Mouse (Mus musculus): ENCODE data around the gene Herc3. TPM values are rescaled to one million over a fixed set of nuclear protein-coding genes. Genes with fewer than 3 reads are reported as not detected.

Gene Herc3
- polyA plus RNA-seq, 1 experiment from 2014 or later = 13.5 TPM

DNA sequence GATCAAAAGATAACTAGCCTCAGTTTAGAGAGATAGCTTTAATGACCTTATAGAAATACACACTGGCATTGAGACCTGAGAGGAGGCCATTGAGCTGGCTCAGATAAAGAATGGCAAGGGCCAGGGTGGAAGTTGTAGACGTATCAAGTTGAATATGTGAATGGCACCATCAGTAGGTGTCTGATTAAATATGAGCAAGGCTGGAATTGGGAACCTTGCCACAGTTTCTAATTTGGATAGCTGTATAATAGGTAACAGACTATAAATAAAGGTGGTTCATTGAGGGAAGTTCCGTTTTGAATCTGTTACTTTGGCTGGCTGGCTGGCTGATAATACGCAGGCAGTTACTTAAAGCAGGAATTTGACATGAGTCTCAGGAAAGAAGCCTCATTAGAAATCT is 65.4 kb downstream of the Herc3 start:
- no peak overlapping the region for H3K27ac ChIP-seq (ENCODE audit: low read depth, low read length)
- no peaks in the 10 kb centered on the region for H3K27me3 ChIP-seq (ENCODE audit: control insufficient read depth, insufficient read depth, low read length)
- no peak overlapping the region for H3K4me2 ChIP-seq (ENCODE audit: low read depth, low read length, severe bottlenecking)
- no peaks in the 10 kb centered on the region for H3K36me3 ChIP-seq (ENCODE audit: control insufficient read depth, insufficient read depth, low read length)
- ATAC-seq (replicated peaks; ENCODE audit: low FRiP score) = no peak
- H3K4me3 ChIP-seq (ENCODE audit: low read depth, low read length) = no peak overlapping the region
- no peak overlapping the region for H3K9ac ChIP-seq (ENCODE audit: low read length)
- no peaks in the 10 kb centered on the region for H3K9me3 ChIP-seq (ENCODE audit: control insufficient read depth, low read length)
- DNase-seq (ENCODE audit: low spot score) = no peak
- 79% methylated on average over 3 of the region's 3 CpGs for WGBS
- H3K4me1 ChIP-seq (replicated peaks; ENCODE audit: control insufficient read depth, insufficient read depth, low read length) = no peaks in the 10 kb centered on the region

DNA sequence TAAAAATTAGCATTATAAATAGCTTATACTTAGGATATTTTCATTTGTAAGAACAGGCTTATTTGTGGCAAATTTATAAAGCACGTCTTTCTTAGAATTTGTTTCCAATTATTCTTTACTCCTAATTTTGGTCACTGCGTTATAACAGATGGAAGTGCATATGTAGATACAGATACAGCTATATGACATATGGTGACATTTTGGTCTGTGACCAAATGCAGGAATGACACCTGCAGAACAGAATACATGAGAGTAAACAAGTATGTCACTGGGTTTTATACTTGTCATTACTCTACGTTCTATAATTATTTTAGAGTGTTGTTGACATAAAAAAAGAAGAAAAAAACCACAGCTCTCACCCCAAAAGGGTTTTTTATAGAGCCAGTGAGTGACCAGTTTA is 67.8 kb downstream of the Herc3 start:
- Histone ChIP-seq H3K4me2 (ENCODE audit: low read depth, low read length, severe bottlenecking) (no peak overlapping the region), H3K9me3 (ENCODE audit: control insufficient read depth, low read length) (no peaks in the 10 kb centered on the region), H3K27me3 (ENCODE audit: control insufficient read depth, insufficient read depth, low read length) (no peaks in the 10 kb centered on the region), H3K27ac (ENCODE audit: low read depth, low read length) (no peak overlapping the region), H3K4me3 (ENCODE audit: low read depth, low read length) (no peak overlapping the region), H3K9ac (ENCODE audit: low read length) (no peak overlapping the region), H3K4me1 (replicated peaks; ENCODE audit: control insufficient read depth, insufficient read depth, low read length) (no peaks in the 10 kb centered on the region), H3K36me3 (ENCODE audit: control insufficient read depth, insufficient read depth, low read length) (no peaks in the 10 kb centered on the region)
- DNase-seq (ENCODE audit: low spot score) (no peak), ATAC-seq (replicated peaks; ENCODE audit: low FRiP score) (no peak)
- WGBS = 94% methylated on average over 3 of the region's 3 CpGs

DNA sequence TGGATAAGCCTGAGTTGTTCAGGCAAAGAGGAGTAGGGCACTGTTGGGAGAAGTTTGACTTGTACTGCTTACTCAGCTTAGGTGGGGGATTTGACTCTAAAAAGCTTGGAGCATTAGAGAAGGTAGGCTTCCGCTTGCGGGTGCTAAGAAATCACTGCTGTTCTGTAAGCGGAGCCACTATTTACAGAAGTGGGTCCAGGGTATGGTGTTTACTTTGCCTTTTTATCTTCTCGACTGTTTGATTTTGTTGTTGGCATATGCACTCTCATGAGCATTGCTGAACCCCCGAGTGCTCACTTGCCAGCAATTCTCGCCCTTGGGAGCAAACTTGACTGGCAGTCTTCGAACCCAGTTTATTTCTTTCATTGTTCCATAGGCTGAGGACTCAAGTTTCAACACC is 69.3 kb downstream of the Herc3 start:
- no peak overlapping the region for H3K4me2 ChIP-seq (ENCODE audit: low read depth, low read length, severe bottlenecking)
- H3K27me3 ChIP-seq (ENCODE audit: control insufficient read depth, insufficient read depth, low read length) = no peaks in the 10 kb centered on the region
- no peak overlapping the region for H3K4me3 ChIP-seq (ENCODE audit: low read depth, low read length)
- H3K27ac ChIP-seq (ENCODE audit: low read depth, low read length) = no peak overlapping the region
- WGBS = 91% methylated on average over 7 of the region's 7 CpGs
- DNase-seq (ENCODE audit: low spot score) = no peak
- no peak overlapping the region for H3K9ac ChIP-seq (ENCODE audit: low read length)
- no peaks in the 10 kb centered on the region for H3K9me3 ChIP-seq (ENCODE audit: control insufficient read depth, low read length)
- H3K36me3 ChIP-seq (ENCODE audit: control insufficient read depth, insufficient read depth, low read length) = no peaks in the 10 kb centered on the region
- no peaks in the 10 kb centered on the region for H3K4me1 ChIP-seq (replicated peaks; ENCODE audit: control insufficient read depth, insufficient read depth, low read length)
- no peak for ATAC-seq (replicated peaks; ENCODE audit: low FRiP score)

DNA sequence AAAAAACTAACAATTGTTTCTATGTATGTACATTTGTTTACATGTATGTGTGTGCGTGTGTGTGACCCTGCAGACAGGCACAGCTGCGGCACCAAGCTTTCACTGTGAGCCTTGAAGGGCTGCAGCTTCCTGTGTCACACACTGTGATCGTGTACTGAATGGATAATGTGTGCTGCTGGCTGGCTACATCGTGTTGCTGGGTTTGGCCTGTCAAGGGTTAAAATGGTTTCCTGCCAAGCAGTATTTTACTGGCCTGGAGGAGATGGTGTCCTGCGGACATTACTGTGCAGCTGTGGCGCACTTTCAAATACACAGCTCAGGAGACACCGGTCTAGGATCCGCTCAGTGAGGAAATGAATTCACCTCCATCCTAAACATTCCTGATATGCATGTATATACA is 71.9 kb downstream of the Herc3 start:
- 46% methylated on average over 8 of the region's 8 CpGs for WGBS
- ATAC-seq (replicated peaks; ENCODE audit: low FRiP score) = peak; percentile 76
- no peak overlapping the region for H3K4me3 ChIP-seq (ENCODE audit: low read depth, low read length)
- peaks cover 5% of the 10 kb centered on the region for H3K9me3 ChIP-seq (ENCODE audit: control insufficient read depth, low read length)
- no peak for DNase-seq (ENCODE audit: low spot score)
- no peak overlapping the region for H3K4me2 ChIP-seq (ENCODE audit: low read depth, low read length, severe bottlenecking)
- no peak overlapping the region for H3K9ac ChIP-seq (ENCODE audit: low read length)
- no peaks in the 10 kb centered on the region; the same call in 1 of the 2 replicates for H3K36me3 ChIP-seq (ENCODE audit: control insufficient read depth, insufficient read depth, low read length)
- no peak overlapping the region for H3K27ac ChIP-seq (ENCODE audit: low read depth, low read length)
- no peaks in the 10 kb centered on the region for H3K4me1 ChIP-seq (replicated peaks; ENCODE audit: control insufficient read depth, insufficient read depth, low read length)
- H3K27me3 ChIP-seq (ENCODE audit: control insufficient read depth, insufficient read depth, low read length) = no peaks in the 10 kb centered on the region

DNA sequence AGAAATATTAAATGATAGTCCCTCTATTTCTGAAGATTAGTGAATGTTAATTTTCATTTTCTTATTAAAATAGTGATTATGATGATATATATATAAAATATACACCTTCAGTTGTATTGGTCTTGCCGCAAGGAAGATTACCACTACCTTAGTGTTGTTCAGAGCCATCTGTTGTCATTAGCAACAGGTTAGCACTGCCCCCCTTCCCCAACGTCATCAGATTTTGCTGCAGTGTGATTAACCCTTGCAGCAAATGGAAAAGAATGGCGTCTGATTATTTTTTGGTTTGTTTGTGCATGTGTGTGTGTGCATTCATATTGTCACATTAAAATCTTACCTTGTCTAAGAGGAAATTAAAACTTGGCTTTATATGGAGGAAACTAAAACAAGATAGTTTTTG is 73.3 kb downstream of the Herc3 start:
- 51% methylated on average over 3 of the region's 3 CpGs for WGBS
- Histone ChIP-seq H3K4me2 (ENCODE audit: low read depth, low read length, severe bottlenecking) (no peak overlapping the region), H3K36me3 (ENCODE audit: control insufficient read depth, insufficient read depth, low read length) (no peaks in the 10 kb centered on the region; the same call in 1 of the 2 replicates), H3K9me3 (ENCODE audit: control insufficient read depth, low read length) (peaks cover 5% of the 10 kb centered on the region), H3K9ac (ENCODE audit: low read length) (no peak overlapping the region), H3K27ac (ENCODE audit: low read depth, low read length) (no peak overlapping the region), H3K4me3 (ENCODE audit: low read depth, low read length) (no peak overlapping the region), H3K4me1 (replicated peaks; ENCODE audit: control insufficient read depth, insufficient read depth, low read length) (no peaks in the 10 kb centered on the region), H3K27me3 (ENCODE audit: control insufficient read depth, insufficient read depth, low read length) (no peaks in the 10 kb centered on the region)
- no peak for ATAC-seq (replicated peaks; ENCODE audit: low FRiP score)
- DNase-seq (ENCODE audit: low spot score) = no peak

DNA sequence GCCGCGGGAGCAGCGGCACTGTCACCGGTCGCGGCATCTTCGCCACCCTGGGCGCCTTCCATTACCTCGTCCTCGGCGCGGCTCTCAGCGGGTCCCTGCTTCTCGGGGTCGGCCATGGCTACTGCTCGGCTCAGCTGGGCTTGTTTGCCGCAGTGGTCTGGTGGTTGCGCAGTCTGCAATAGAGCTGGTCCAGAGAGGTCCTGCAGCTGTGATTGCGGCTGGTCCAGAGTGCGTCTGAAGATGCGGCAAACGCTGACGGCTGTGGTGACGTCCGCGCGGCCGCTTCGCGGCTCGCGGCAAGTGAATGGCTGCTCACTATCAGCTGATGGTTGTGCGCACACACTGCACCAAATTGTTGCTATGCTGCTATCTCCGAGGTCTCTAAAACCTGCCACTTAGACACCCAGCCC is 75.6 kb downstream of the Herc3 start, which contains the start of gene Nap1l5:
Gene Nap1l5 (minus strand): TSS at position 225 of the 410 bp plus-strand sequence.
- Histone ChIP-seq H3K27ac (ENCODE audit: low read depth, low read length) (no peak within 1 kb of the TSS), H3K4me1 (replicated peaks; ENCODE audit: control insufficient read depth, insufficient read depth, low read length) (no peaks in the 10 kb centered on the region), H3K27me3 (ENCODE audit: control insufficient read depth, insufficient read depth, low read length) (no peaks in the 10 kb centered on the region), H3K9ac (ENCODE audit: low read length) (peak within 1 kb of the TSS; percentile 41), H3K36me3 (ENCODE audit: control insufficient read depth, insufficient read depth, low read length) (no peaks in the 10 kb centered on the region; the same call in 1 of the 2 replicates), H3K9me3 (ENCODE audit: control insufficient read depth, low read length) (peaks cover 5% of the 10 kb centered on the region), H3K4me3 (ENCODE audit: low read depth, low read length) (peak within 1 kb of the TSS; percentile 36), H3K4me2 (ENCODE audit: low read depth, low read length, severe bottlenecking) (peak within 1 kb of the TSS; percentile 65)
- 38% methylated on average over 34 of the region's 34 CpGs for WGBS
- ATAC-seq (replicated peaks; ENCODE audit: low FRiP score) = peak; percentile 82
- peak; percentile 60 for DNase-seq (ENCODE audit: low spot score)

DNA sequence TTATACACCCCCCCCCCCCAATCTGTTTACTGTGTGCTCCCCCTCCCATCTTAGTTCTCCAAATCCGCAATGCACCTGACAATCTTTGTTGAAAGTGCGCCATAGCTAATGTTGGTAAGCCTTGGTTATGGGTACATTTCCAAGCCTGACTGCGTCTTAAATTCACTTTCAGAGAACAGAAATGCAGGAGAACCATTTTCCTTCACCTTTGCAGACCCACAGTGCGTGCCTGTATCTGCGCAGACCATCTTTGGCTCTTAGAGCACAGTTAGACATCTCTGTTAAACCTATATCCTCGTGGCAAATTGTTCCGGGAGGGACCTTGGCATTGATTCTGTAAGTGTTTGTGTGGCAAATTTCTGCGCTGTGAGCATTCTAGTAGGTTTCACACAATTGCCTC is 76.1 kb downstream of the Herc3 start:
- DNase-seq (ENCODE audit: low spot score) (no peak), ATAC-seq (replicated peaks; ENCODE audit: low FRiP score) (no peak)
- Histone ChIP-seq H3K36me3 (ENCODE audit: control insufficient read depth, insufficient read depth, low read length) (no peaks in the 10 kb centered on the region; the same call in 1 of the 2 replicates), H3K4me2 (ENCODE audit: low read depth, low read length, severe bottlenecking) (0 out of 2 replicates have a peak overlapping the region, but pooled peaks have one; percentile 65), H3K9ac (ENCODE audit: low read length) (no peak overlapping the region), H3K4me1 (replicated peaks; ENCODE audit: control insufficient read depth, insufficient read depth, low read length) (no peaks in the 10 kb centered on the region), H3K27ac (ENCODE audit: low read depth, low read length) (no peak overlapping the region), H3K4me3 (ENCODE audit: low read depth, low read length) (peak overlapping the region; percentile 36), H3K9me3 (ENCODE audit: control insufficient read depth, low read length) (peaks cover 5% of the 10 kb centered on the region), H3K27me3 (ENCODE audit: control insufficient read depth, insufficient read depth, low read length) (no peaks in the 10 kb centered on the region)
- 77% methylated on average over 8 of the region's 8 CpGs for WGBS

DNA sequence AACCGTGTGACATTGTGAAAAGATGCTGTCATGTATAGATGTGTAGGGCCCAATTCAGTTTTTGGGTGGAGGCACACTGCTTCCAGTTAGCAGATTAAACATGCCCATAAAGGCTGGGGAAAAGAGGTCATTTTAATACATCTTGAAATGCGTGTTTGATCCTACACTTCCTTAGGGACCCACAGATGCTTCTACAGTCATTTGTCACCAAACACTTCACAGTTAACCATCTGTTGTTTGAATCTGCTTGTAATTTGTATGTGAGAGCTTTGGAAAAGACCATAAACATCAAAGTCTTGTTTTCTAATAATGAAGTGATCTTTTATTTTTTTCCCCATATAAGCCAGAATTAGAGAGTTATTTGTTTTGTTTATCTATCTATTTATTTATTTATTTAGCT is 76.5 kb downstream of the Herc3 start:
- no peak for ATAC-seq (replicated peaks; ENCODE audit: low FRiP score)
- Histone ChIP-seq H3K36me3 (ENCODE audit: control insufficient read depth, insufficient read depth, low read length) (no peaks in the 10 kb centered on the region; the same call in 1 of the 2 replicates), H3K4me3 (ENCODE audit: low read depth, low read length) (no peak overlapping the region), H3K9ac (ENCODE audit: low read length) (no peak overlapping the region), H3K27ac (ENCODE audit: low read depth, low read length) (no peak overlapping the region), H3K27me3 (ENCODE audit: control insufficient read depth, insufficient read depth, low read length) (no peaks in the 10 kb centered on the region), H3K4me1 (replicated peaks; ENCODE audit: control insufficient read depth, insufficient read depth, low read length) (no peaks in the 10 kb centered on the region), H3K9me3 (ENCODE audit: control insufficient read depth, low read length) (peaks cover 5% of the 10 kb centered on the region), H3K4me2 (ENCODE audit: low read depth, low read length, severe bottlenecking) (no peak overlapping the region)
- DNase-seq (ENCODE audit: low spot score) = no peak
- WGBS = 81% methylated on average over 2 of the region's 2 CpGs

DNA sequence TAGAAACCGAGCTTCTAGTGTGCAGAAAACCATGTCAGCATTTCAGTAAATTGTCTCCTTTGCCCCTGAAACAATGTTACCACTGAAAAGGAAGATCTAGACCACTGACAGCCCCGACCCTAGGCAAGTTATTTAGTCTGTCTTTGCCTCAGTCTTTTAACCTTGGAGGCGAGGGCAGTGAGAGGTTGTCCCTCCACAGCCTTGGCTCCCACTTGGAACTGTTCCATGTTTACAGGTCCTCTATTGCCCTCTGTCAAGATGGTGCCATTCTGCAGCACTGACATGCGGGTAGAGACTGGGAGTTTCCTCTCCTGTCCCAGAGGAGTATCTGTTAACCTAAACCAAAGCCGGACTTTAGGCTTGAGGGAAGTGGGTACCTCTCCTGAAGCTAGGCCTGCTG is 81.6 kb downstream of the Herc3 start:
- DNase-seq (ENCODE audit: low spot score) (no peak), ATAC-seq (replicated peaks; ENCODE audit: low FRiP score) (no peak)
- no peaks in the 10 kb centered on the region for H3K9me3 ChIP-seq (ENCODE audit: control insufficient read depth, low read length)
- no peak overlapping the region for H3K4me3 ChIP-seq (ENCODE audit: low read depth, low read length)
- 80% methylated on average over 5 of the region's 5 CpGs for WGBS
- no peak overlapping the region for H3K27ac ChIP-seq (ENCODE audit: low read depth, low read length)
- no peak overlapping the region for H3K9ac ChIP-seq (ENCODE audit: low read length)
- H3K4me1 ChIP-seq (replicated peaks; ENCODE audit: control insufficient read depth, insufficient read depth, low read length) = no peaks in the 10 kb centered on the region
- no peaks in the 10 kb centered on the region for H3K36me3 ChIP-seq (ENCODE audit: control insufficient read depth, insufficient read depth, low read length)
- H3K27me3 ChIP-seq (ENCODE audit: control insufficient read depth, insufficient read depth, low read length) = no peaks in the 10 kb centered on the region
- H3K4me2 ChIP-seq (ENCODE audit: low read depth, low read length, severe bottlenecking) = no peak overlapping the region

All from forebrain, embryonic 11.5 days (tissue).